Mouse (Mus musculus) limb, embryonic 12.5 days (tissue): ENCODE data around the gene Lama2. TPM values are rescaled to one million over a fixed set of nuclear protein-coding genes. Genes with fewer than 3 reads are reported as not detected.
"Not testable (repeated sequence)": the region's sequence is repeated elsewhere in the genome, so short reads cannot be mapped to it uniquely, and the experiment has no call there.

Experiments used
- ATAC-seq: fragments of 200-750 bp; cut with Nextera tagmentation; 2 replicates; pipeline ENCODE4 v1.8.0; 2017; ENCODE audit warnings: low read depth, moderate TSS enrichment; ENCODE audit not compliant: insufficient number of reproducible peaks, insufficient read depth, low FRiP score, low TSS enrichment
- H3K27ac ChIP-seq: fragments of 300-500 bp; sonication (generic); 2 replicates; pipeline ENCODE4 v1.5.1; 2016; ENCODE audit warnings: mild to moderate bottlenecking, moderate library complexity
- H3K27me3 ChIP-seq: fragments of 300-500 bp; sonication (generic); 2 replicates; pipeline ENCODE4 v1.6.1; 2016; ENCODE audit warnings: mild to moderate bottlenecking, moderate library complexity
- H3K36me3 ChIP-seq: fragments of 300-500 bp; sonication (generic); 2 replicates; pipeline ENCODE4 v1.6.1; 2016; ENCODE audit warnings: mild to moderate bottlenecking, moderate library complexity
- H3K4me1 ChIP-seq: fragments of 300-500 bp; sonication (generic); replicated peaks from 2 replicates; pipeline ENCODE4 v1.6.1; 2016
- H3K4me2 ChIP-seq: fragments of 300-500 bp; sonication (generic); 2 replicates; pipeline ENCODE4 v1.6.1; 2016; ENCODE audit warnings: mild to moderate bottlenecking, moderate library complexity
- H3K4me3 ChIP-seq: fragments of 300-500 bp; sonication (generic); replicated peaks from 2 replicates; pipeline ENCODE4 v1.5.1; 2016; ENCODE audit warnings: mild to moderate bottlenecking
- H3K9ac ChIP-seq: fragments of 300-500 bp; sonication (generic); replicated peaks from 2 replicates; pipeline ENCODE4 v1.6.1; 2016; ENCODE audit warnings: mild to moderate bottlenecking, moderate library complexity
- H3K9me3 ChIP-seq: fragments of 300-500 bp; sonication (generic); 2 replicates; pipeline ENCODE4 v1.6.1; 2016; ENCODE audit warnings: mild to moderate bottlenecking, moderate library complexity
- WGBS: fragments of 180-500 bp; shearing (Covaris S2); methylation state at CpG from one replicate; pipeline ENCODE4 v1.1.7; 2016; 5-methylcytosine and 5-hydroxymethylcytosine counted together
- polyA plus RNA-seq: library from polyadenylated mRNA; unstranded; fragments of >200 nt; fragmentation: Nextera tagmentation; extraction: Ambion mirVana; gene quantifications from 2 replicates; pipeline ENCODE4 v1.2.1, GENCODE M21; 2016

Gene Lama2
- polyA plus RNA-seq, 1 experiment from 2014 or later: 13.3 TPM

GRCm38 (mm10) chr10:27001554-27002178, 617.9 kb downstream of the Lama2 start:
- ATAC-seq: no peak
- peaks cover 11% of the 10 kb centered on the region for H3K4me1 ChIP-seq
- 82% methylated on average over 2 of the region's 2 CpGs for WGBS
- no peak overlapping the region for H3K9ac ChIP-seq
- no peak overlapping the region for H3K4me2 ChIP-seq
- no peak overlapping the region for H3K27ac ChIP-seq
- H3K27me3 ChIP-seq: no peaks in the 10 kb centered on the region
- no peaks in the 10 kb centered on the region for H3K36me3 ChIP-seq
- H3K4me3 ChIP-seq: no peak overlapping the region
- H3K9me3 ChIP-seq: no peaks in the 10 kb centered on the region

- no peak overlapping the region for H3K4me2 ChIP-seq
- no peaks in the 10 kb centered on the region for H3K27me3 ChIP-seq
- ATAC-seq: no peak
- H3K27ac ChIP-seq: no peak overlapping the region
- H3K4me3 ChIP-seq: no peak overlapping the region
- H3K9ac ChIP-seq: no peak overlapping the region
- no peaks in the 10 kb centered on the region for H3K9me3 ChIP-seq
- H3K4me1 ChIP-seq: peaks cover 7% of the 10 kb centered on the region
- H3K36me3 ChIP-seq: no peaks in the 10 kb centered on the region
Measured at GRCm38 (mm10) chr10:26996684-26997083, 622.9 kb downstream of the Lama2 start.

GRCm38 (mm10) chr10:26995987-26996386, 623.6 kb downstream of the Lama2 start:
- WGBS: 82% methylated on average over 6 of the region's 6 CpGs
- Histone ChIP-seq H3K4me2 (no peak overlapping the region), H3K27ac (no peak overlapping the region), H3K9ac (no peak overlapping the region), H3K27me3 (no peaks in the 10 kb centered on the region), H3K4me1 (peaks cover 7% of the 10 kb centered on the region), H3K9me3 (no peaks in the 10 kb centered on the region), H3K36me3 (no peaks in the 10 kb centered on the region), H3K4me3 (no peak overlapping the region)
- ATAC-seq: no peak

GRCm38 (mm10) chr10:26995182-26995975, 624.2 kb downstream of the Lama2 start:
- Histone ChIP-seq H3K4me2 (no peak overlapping the region), H3K27me3 (no peaks in the 10 kb centered on the region), H3K9me3 (no peaks in the 10 kb centered on the region), H3K4me1 (peaks cover 7% of the 10 kb centered on the region), H3K9ac (no peak overlapping the region), H3K36me3 (no peaks in the 10 kb centered on the region), H3K4me3 (no peak overlapping the region), H3K27ac (no peak overlapping the region)
- no peak for ATAC-seq
- 68% methylated on average over 8 of the region's 8 CpGs for WGBS

GRCm38 (mm10) chr10:26993971-26994761, 625.4 kb downstream of the Lama2 start:
- H3K27me3 ChIP-seq: no peaks in the 10 kb centered on the region
- ATAC-seq: peak; percentile 91
- no peaks in the 10 kb centered on the region for H3K36me3 ChIP-seq
- H3K9ac ChIP-seq: no peak overlapping the region
- peak overlapping the region; percentile 59 for H3K27ac ChIP-seq
- peaks cover 7% of the 10 kb centered on the region for H3K4me1 ChIP-seq
- 44% methylated on average over 8 of the region's 8 CpGs for WGBS
- no peak overlapping the region for H3K4me3 ChIP-seq
- no peak overlapping the region for H3K4me2 ChIP-seq
- H3K9me3 ChIP-seq: no peaks in the 10 kb centered on the region

GRCm38 (mm10) chr10:26985451-26985850, 634.1 kb downstream of the Lama2 start:
- peak overlapping the region; percentile 90; the same call in 1 of the 2 replicates for H3K27ac ChIP-seq
- no peak overlapping the region for H3K9ac ChIP-seq
- H3K4me2 ChIP-seq: no peak overlapping the region
- H3K4me3 ChIP-seq: no peak overlapping the region
- no peaks in the 10 kb centered on the region for H3K27me3 ChIP-seq
- WGBS: 6% methylated on average over 1 of the region's 1 CpGs
- ATAC-seq: no peak
- no peaks in the 10 kb centered on the region for H3K36me3 ChIP-seq
- no peaks in the 10 kb centered on the region for H3K9me3 ChIP-seq
- H3K4me1 ChIP-seq: peaks cover 17% of the 10 kb centered on the region

- not testable (repeated sequence) for H3K4me2 ChIP-seq, H3K36me3 ChIP-seq, H3K9me3 ChIP-seq, H3K9ac ChIP-seq, H3K27me3 ChIP-seq, H3K4me3 ChIP-seq
- Histone ChIP-seq H3K4me1 (peaks cover 17% of the 10 kb centered on the region), H3K27ac (peak overlapping the region; percentile 90)
- peak; percentile 47; the same call in 1 of the 2 replicates for ATAC-seq
- WGBS: 38% methylated on average over 5 of the region's 5 CpGs
Measured at GRCm38 (mm10) chr10:26984082-26984481, 635.5 kb downstream of the Lama2 start.

GRCm38 (mm10) chr10:26983583-26983982, 636.0 kb downstream of the Lama2 start:
- no peak for ATAC-seq
- no peak overlapping the region for H3K4me3 ChIP-seq
- H3K4me1 ChIP-seq: peaks cover 17% of the 10 kb centered on the region
- H3K27me3 ChIP-seq: no peaks in the 10 kb centered on the region
- H3K9ac ChIP-seq: no peak overlapping the region
- WGBS: 32% methylated on average over 1 of the region's 1 CpGs
- no peaks in the 10 kb centered on the region for H3K9me3 ChIP-seq
- peak overlapping the region; percentile 88 for H3K27ac ChIP-seq
- no peak overlapping the region for H3K4me2 ChIP-seq
- H3K36me3 ChIP-seq: no peaks in the 10 kb centered on the region

GRCm38 (mm10) chr10:26982621-26983020, 636.9 kb downstream of the Lama2 start:
- Histone ChIP-seq H3K4me3 (no peak overlapping the region), H3K9ac (no peak overlapping the region), H3K27me3 (no peaks in the 10 kb centered on the region), H3K4me2 (no peak overlapping the region), H3K27ac (peak overlapping the region; percentile 88; the same call in 1 of the 2 replicates), H3K9me3 (no peaks in the 10 kb centered on the region), H3K4me1 (peaks cover 17% of the 10 kb centered on the region), H3K36me3 (no peaks in the 10 kb centered on the region)
- WGBS: 92% methylated on average over 2 of the region's 2 CpGs
- ATAC-seq: no peak

- H3K4me1 ChIP-seq: no peaks in the 10 kb centered on the region
- no peaks in the 10 kb centered on the region for H3K36me3 ChIP-seq
- H3K4me3 ChIP-seq: no peak overlapping the region
- H3K9ac ChIP-seq: no peak overlapping the region
- WGBS: 95% methylated on average over 3 of the region's 3 CpGs
- no peaks in the 10 kb centered on the region for H3K27me3 ChIP-seq
- ATAC-seq: no peak
- no peak overlapping the region for H3K27ac ChIP-seq
- H3K4me2 ChIP-seq: no peak overlapping the region
- H3K9me3 ChIP-seq: no peaks in the 10 kb centered on the region
Measured at GRCm38 (mm10) chr10:26975372-26975771, 644.2 kb downstream of the Lama2 start.

GRCm38 (mm10) chr10:26974224-26974623, 645.3 kb downstream of the Lama2 start:
- no peaks in the 10 kb centered on the region for H3K27me3 ChIP-seq
- no peaks in the 10 kb centered on the region for H3K36me3 ChIP-seq
- H3K9ac ChIP-seq: no peak overlapping the region
- no peaks in the 10 kb centered on the region for H3K9me3 ChIP-seq
- ATAC-seq: no peak
- H3K4me2 ChIP-seq: no peak overlapping the region
- 93% methylated on average over 1 of the region's 1 CpGs for WGBS
- H3K4me3 ChIP-seq: no peak overlapping the region
- no peaks in the 10 kb centered on the region for H3K4me1 ChIP-seq
- H3K27ac ChIP-seq: no peak overlapping the region
